Mouse (Mus musculus) lung, postnatal 0 days (tissue): ENCODE results near the gene Smim20. TPM values are rescaled to one million over a fixed set of nuclear protein-coding genes. Genes with fewer than 3 reads are reported as not detected.

Source experiments
- ATAC-seq: fragments of 200-750 bp; cut with Nextera tagmentation; 2 replicates; pipeline ENCODE4 v1.8.0; 2017; ENCODE audit warnings: moderate library complexity
- DNase-seq: peaks from one replicate; pipeline ENCODE4 v3.0.0-alpha.2; 2016; ENCODE audit warnings: low spot score
- H3K27ac ChIP-seq: fragments of 300-500 bp; sonication (generic); 2 replicates; pipeline ENCODE4 v1.5.1; 2014; ENCODE audit warnings: antibody characterized with exemption, mild to moderate bottlenecking, low read length, mixed read lengths
- H3K27me3 ChIP-seq: fragments of 300-500 bp; sonication (generic); replicated peaks from 2 replicates; pipeline ENCODE4 v1.6.1; 2014; ENCODE audit warnings: low read length, mixed read lengths; ENCODE audit not compliant: insufficient read depth
- H3K36me3 ChIP-seq: fragments of 300-500 bp; sonication (generic); 2 replicates; pipeline ENCODE4 v1.6.1; 2014; ENCODE audit warnings: low read length, mixed read lengths; ENCODE audit not compliant: insufficient read depth
- H3K4me1 ChIP-seq: fragments of 300-500 bp; sonication (generic); 2 replicates; pipeline ENCODE4 v1.6.1; 2014; ENCODE audit warnings: antibody characterized with exemption, low read depth, low read length, mixed read lengths; ENCODE audit not compliant: insufficient read depth
- H3K4me2 ChIP-seq: fragments of 300-500 bp; sonication (generic); replicated peaks from 2 replicates; pipeline ENCODE4 v1.6.1; 2014; ENCODE audit warnings: low read depth, mild to moderate bottlenecking, low read length, moderate library complexity, mixed read lengths
- H3K4me3 ChIP-seq: fragments of 300-500 bp; sonication (generic); 2 replicates; pipeline ENCODE4 v1.5.1; 2014; ENCODE audit warnings: low read depth, low read length
- H3K9ac ChIP-seq: fragments of 300-500 bp; sonication (generic); replicated peaks from 2 replicates; pipeline ENCODE4 v1.6.1; 2014; ENCODE audit warnings: low read depth, mild to moderate bottlenecking
- H3K9me3 ChIP-seq: fragments of 300-500 bp; sonication (generic); 2 replicates; pipeline ENCODE4 v1.6.1; 2016; ENCODE audit warnings: low read length, mixed read lengths
- CTCF ChIP-seq: IDR thresholded peaks from 2 replicates; pipeline ENCODE4 v1.5.1; 2016; ENCODE audit warnings: antibody characterized with exemption, mild to moderate bottlenecking
- EP300 ChIP-seq: IDR thresholded peaks from 2 replicates; pipeline ENCODE4 v1.6.1; 2016; ENCODE audit warnings: antibody characterized with exemption, mild to moderate bottlenecking, control low read depth
- WGBS: fragments of 180-500 bp; shearing (Covaris S2); extraction: QIAGEN DNeasy Blood & Tissue Kit; methylation state at CpG from one replicate; pipeline ENCODE4 v1.1.7; 2014; 5-methylcytosine and 5-hydroxymethylcytosine counted together
- polyA plus RNA-seq: library from polyadenylated mRNA; unstranded; fragments of >200 nt; fragmentation: Nextera tagmentation; extraction: Ambion mirVana; gene quantifications from 2 replicates; pipeline ENCODE4 v1.2.1, GENCODE M21; 2015

Gene Smim20
- polyA plus RNA-seq, 1 experiment from 2014 or later, result 88.2 TPM

DNA sequence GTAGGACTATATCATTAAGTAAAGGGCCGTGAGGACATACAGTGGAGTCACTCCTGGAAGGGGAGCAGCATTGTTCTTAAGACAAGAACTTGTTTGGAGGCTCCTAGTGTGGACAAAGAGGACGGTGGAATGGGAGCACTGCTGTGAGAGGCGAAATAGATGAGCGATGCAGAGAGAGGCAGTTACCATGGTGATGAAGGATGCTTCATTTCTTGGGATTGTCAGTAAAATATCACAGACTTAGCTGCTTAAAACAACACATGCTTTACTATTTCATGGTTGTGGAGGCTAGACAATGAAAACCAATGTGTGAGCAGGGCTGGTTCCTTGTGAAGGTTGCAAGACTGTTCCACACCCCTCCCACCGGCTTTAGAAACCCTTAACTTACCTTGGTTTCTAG, 27.7 kb downstream of the Smim20 start:
- H3K4me1 ChIP-seq, result no peaks in the 10 kb centered on the region
- H3K36me3 ChIP-seq, result no peaks in the 10 kb centered on the region
- H3K4me2 ChIP-seq, result no peak overlapping the region
- no peak for DNase-seq
- WGBS, result 76% methylated on average over 5 of the region's 5 CpGs
- H3K27ac ChIP-seq, result no peak overlapping the region
- H3K4me3 ChIP-seq, result no peak overlapping the region
- H3K9ac ChIP-seq, result no peak overlapping the region
- ATAC-seq, result no peak
- H3K27me3 ChIP-seq, result no peaks in the 10 kb centered on the region
- no peak for TF ChIP-seq EP300
- TF ChIP-seq CTCF, result no peak
- H3K9me3 ChIP-seq, result no peaks in the 10 kb centered on the region

DNA sequence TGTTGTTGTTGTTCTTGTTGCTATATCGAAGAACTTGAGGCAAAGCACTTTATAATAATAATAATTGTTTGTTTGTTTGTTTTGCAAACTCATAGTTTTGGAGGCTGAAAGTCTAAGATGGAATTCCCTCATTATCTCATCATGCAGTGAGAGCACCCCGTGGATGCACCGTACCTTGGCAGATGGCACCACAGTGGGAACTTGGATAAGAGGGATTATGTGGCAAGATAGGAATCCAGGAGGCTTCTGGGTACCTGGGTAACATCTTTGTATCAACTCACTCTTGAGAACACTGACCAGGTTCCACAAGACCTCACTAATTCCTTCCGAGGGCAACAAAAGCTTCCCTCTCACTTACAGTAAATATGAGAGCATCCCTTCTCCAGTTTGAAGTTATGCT, 30.1 kb downstream of the Smim20 start:
- H3K4me1 ChIP-seq, result no peaks in the 10 kb centered on the region
- H3K9ac ChIP-seq, result no peak overlapping the region
- no peak overlapping the region for H3K4me3 ChIP-seq
- no peaks in the 10 kb centered on the region for H3K27me3 ChIP-seq
- DNase-seq (no peak), ATAC-seq (no peak)
- no peaks in the 10 kb centered on the region for H3K9me3 ChIP-seq
- no peak overlapping the region for H3K4me2 ChIP-seq
- H3K36me3 ChIP-seq, result no peaks in the 10 kb centered on the region
- WGBS, result 86% methylated on average over 4 of the region's 4 CpGs
- H3K27ac ChIP-seq, result no peak overlapping the region
- TF ChIP-seq EP300 (no peak), CTCF (no peak)

DNA sequence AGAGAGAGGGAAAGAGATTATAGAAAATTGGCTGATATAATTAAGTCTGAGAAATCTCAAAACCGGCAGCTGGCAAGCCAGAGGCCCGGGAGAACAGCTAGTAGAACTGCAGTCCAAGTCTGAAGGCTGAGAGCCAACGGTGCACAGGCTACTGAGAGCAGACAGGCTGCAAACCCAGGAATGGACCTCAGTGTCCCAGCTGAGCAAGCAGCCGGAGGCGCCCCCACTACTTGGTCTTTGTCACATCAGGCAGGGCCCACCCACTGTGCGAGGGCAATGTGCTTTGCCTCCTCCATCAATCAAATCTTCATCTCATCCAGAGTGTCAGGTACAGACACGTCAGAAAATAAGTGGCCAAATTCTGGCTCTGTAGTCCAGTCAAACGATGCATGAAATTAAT, 34.6 kb downstream of the Smim20 start:
- Histone ChIP-seq H3K9me3 (no peaks in the 10 kb centered on the region), H3K4me3 (no peak overlapping the region), H3K4me1 (no peaks in the 10 kb centered on the region), H3K9ac (no peak overlapping the region), H3K27me3 (no peaks in the 10 kb centered on the region), H3K27ac (no peak overlapping the region), H3K36me3 (no peaks in the 10 kb centered on the region), H3K4me2 (no peak overlapping the region)
- no peak for ATAC-seq
- DNase-seq, result no peak
- WGBS, result 52% methylated on average over 8 of the region's 8 CpGs
- TF ChIP-seq CTCF (no peak), EP300 (no peak)

DNA sequence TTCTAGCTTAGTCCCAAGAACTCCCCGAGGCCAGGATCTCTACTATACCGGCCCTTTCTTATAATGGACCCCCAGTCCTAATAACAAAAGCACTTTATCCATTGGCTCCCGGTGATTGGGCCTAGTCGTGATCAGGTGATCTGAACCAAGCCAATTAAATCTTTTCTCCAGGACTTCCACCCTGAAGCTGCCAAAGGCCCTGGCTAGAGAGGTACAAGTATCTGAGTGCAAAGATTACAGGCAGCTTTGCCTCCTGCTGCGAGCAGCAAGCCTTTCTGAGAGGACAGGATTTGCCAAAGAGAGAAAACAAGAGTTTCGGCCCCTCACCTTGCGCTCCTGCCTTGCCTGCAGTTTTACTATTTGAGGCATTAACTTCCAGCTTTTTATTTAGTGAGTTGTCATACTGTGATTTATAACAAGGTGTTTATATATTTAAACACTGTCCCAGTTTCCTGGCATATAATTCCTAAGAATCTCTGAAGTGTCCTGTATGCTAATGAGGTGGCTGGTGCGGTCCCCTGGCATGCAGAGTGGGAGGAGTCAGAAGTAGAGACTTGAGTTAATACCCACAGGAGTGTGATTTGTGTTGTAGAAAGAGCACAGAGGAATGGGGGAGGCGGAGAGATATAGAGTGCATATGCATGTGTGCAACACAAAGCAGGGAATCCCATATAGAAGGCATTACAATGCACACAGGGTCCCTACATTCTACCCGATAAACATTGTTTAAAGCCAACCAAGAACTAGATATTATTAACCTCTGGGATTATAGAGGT, 36.2 kb downstream of the Smim20 start:
- Histone ChIP-seq H3K4me2 (no peak overlapping the region), H3K9ac (no peak overlapping the region), H3K4me3 (no peak overlapping the region), H3K4me1 (no peaks in the 10 kb centered on the region), H3K9me3 (no peaks in the 10 kb centered on the region), H3K27ac (no peak overlapping the region), H3K27me3 (no peaks in the 10 kb centered on the region), H3K36me3 (no peaks in the 10 kb centered on the region)
- 78% methylated on average over 10 of the region's 10 CpGs for WGBS
- TF ChIP-seq EP300, result no peak
- no peak for TF ChIP-seq CTCF
- ATAC-seq (no peak), DNase-seq (no peak)

DNA sequence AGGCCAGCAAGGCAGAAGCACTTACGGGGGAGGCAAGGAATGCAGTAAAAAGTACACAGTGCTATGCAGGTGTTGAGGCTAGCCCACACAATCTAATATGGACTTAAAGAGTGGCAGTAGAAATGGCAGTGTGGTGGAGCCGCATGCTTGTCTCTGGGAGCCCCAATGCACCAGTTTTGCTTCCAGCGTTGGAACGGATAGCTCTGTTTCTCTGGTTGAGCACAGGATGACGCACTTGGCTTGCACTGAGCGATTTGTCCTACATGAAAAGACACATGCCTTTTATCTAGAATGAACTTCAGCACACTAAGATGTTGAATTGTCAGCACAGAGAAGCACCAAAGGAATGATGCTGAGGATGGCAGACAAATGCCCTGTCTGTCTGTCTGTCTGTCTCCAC, 37.1 kb downstream of the Smim20 start:
- ATAC-seq, result no peak
- H3K9ac ChIP-seq, result no peak overlapping the region
- no peaks in the 10 kb centered on the region for H3K4me1 ChIP-seq
- no peaks in the 10 kb centered on the region for H3K9me3 ChIP-seq
- H3K4me3 ChIP-seq, result no peak overlapping the region
- H3K4me2 ChIP-seq, result no peak overlapping the region
- no peaks in the 10 kb centered on the region for H3K36me3 ChIP-seq
- no peak for DNase-seq
- H3K27ac ChIP-seq, result no peak overlapping the region
- TF ChIP-seq EP300, result no peak
- no peak for TF ChIP-seq CTCF
- WGBS, result 95% methylated on average over 6 of the region's 6 CpGs
- H3K27me3 ChIP-seq, result no peaks in the 10 kb centered on the region

DNA sequence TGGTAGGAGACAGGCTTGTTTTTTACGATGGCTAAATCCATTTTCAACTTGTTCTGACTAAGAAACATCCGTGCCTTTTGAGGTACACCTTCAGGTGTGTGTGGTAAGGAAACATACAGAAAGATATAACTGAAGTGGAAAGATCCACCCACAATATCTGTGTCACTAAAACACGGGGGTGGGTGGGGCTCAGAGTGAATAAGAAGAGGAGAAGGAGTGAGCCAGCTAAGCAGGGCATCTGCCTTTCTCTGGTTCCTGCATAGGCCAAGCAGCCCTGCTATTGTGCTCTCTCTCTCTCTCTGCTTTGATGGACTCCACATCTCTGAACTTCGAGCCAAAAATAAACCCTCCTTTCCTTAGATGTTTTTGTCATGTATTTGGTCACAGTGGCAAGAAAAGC, 38.1 kb downstream of the Smim20 start:
- WGBS, result 58% methylated on average over 4 of the region's 4 CpGs
- no peak for ATAC-seq
- no peaks in the 10 kb centered on the region for H3K27me3 ChIP-seq

DNA sequence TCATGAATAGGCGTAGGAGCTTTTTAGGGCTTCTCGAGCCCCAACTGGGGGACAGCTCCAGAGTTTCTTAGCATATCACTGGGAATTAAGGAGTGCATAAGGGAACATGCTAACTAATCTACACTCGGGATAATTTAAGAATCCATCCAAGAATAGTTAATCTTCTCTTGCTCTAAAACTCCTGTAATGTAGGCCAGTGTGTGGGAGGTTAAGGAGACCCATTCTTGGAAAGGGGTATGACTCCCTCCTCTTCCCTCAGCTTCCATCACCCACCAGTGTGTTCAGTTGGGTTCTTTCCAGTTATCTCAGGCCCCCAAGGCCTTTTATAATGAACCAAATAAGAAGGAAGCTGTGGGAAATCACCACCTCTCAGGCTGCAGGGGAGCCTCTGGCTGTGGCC, 40.0 kb downstream of the Smim20 start:
- Histone ChIP-seq H3K9ac (no peak overlapping the region), H3K9me3 (no peaks in the 10 kb centered on the region), H3K4me1 (no peaks in the 10 kb centered on the region), H3K4me3 (no peak overlapping the region), H3K4me2 (no peak overlapping the region), H3K36me3 (no peaks in the 10 kb centered on the region), H3K27me3 (no peaks in the 10 kb centered on the region), H3K27ac (no peak overlapping the region)
- 89% methylated on average over 3 of the region's 3 CpGs for WGBS
- DNase-seq, result no peak
- no peak for TF ChIP-seq CTCF
- TF ChIP-seq EP300, result no peak
- no peak for ATAC-seq

More for the DNA sequence above, 38.1 kb downstream of the Smim20 start:
- Histone ChIP-seq H3K9ac (no peak overlapping the region), H3K27ac (no peak overlapping the region), H3K9me3 (no peaks in the 10 kb centered on the region), H3K36me3 (no peaks in the 10 kb centered on the region), H3K4me2 (no peak overlapping the region), H3K4me1 (no peaks in the 10 kb centered on the region), H3K4me3 (no peak overlapping the region)
- DNase-seq, result no peak
- no peak for TF ChIP-seq EP300
- TF ChIP-seq CTCF, result no peak
